Mouse (Mus musculus) cerebellum, adult 2 months (tissue): ENCODE results near the gene Tanc1.

ENCODE experiments used
- CTCF ChIP-seq: fragments of 200-500 bp; IDR thresholded peaks from 2 replicates; pipeline ENCODE4 v1.5.1; 2011; ENCODE audit warnings: low read depth, mild to moderate bottlenecking, control low read depth, low read length, moderate library complexity, borderline replicate concordance; ENCODE audit not compliant: insufficient read depth
- POLR2A ChIP-seq: fragments of 200-500 bp; IDR thresholded peaks from 2 replicates; pipeline ENCODE4 v1.6.1; 2011; ENCODE audit warnings: low read length, control low read depth, borderline replicate concordance; ENCODE audit not compliant: insufficient read depth

GRCm38 (mm10) chr2:59562696-59563095 lies 49.1 kb upstream of the Tanc1 start:
- TF ChIP-seq CTCF = no peak
- TF ChIP-seq POLR2A = no peak
